Mouse (Mus musculus): ENCODE data around the gene Def8. TPM values are rescaled to one million over a fixed set of nuclear protein-coding genes. Genes with fewer than 3 reads are reported as not detected.
A peak's percentile ranks its signal among the peaks of the same experiment; 100 is the strongest.

Gene Def8
- polyA plus RNA-seq, 1 experiment from 2014 or later, result 11.6 TPM

DNA sequence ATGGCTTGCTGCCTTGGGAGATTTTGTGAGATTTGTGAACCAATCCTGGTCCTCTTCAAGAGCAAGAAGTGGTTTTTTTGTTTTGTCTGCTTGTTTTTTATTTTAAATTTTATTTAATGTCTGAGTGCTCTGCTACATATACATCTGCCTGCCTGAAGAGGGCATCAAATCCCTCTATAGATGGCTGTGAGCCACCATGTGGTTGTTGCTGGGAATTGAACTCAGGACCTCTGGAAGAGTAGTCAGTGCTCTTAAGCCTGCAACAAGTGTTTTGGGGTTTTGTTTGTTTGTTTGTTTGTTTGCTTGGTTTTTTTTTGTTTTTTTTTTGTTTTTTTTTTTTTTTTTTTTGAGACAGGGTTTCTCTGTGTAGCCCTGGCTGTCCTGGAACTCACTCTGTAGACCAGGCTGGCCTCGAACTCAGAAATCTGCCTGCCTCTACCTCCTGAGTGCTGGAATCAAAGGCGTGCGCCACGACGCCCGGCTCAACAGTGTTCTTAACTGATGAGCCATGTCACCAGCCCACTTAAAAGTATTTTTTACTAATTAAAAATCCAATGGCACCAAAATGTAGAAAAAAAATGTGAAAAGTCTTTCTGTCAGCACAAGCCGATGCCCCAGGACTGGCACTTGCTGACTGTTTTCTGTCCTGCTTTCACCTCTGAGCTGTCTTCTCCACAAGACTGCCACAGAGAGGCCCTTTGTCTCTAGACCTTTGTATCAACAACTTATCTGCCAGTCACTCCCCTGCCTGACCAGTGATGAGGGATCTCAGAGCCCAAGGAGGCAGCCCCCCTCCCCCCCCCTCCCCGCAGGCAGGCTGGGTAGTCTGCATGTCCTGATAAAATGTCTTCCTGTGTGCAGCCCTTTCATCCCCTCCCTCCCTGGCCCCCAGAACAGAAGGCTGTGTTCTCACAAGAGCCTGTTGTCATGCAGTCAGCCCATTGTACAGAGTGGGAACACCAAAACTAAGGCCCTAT lies 7.1 kb upstream of the Def8 start:
- DNase-seq (ENCODE audit: low spot score), result no peak
- H3K9me3 ChIP-seq (ENCODE audit: low read length), result no peaks in the 10 kb centered on the region
- peak; percentile 47 for TF ChIP-seq CTCF (IDR thresholded peaks at IDR 0.05)
- no peak for TF ChIP-seq EP300 (IDR thresholded peaks at IDR 0.05)
- 72% methylated on average over 8 of the region's 8 CpGs for WGBS
- no peaks in the 10 kb centered on the region for H3K4me1 ChIP-seq (ENCODE audit: insufficient read depth, low read depth, low read length)
- no peak overlapping the region for H3K27ac ChIP-seq (ENCODE audit: low read length)
- H3K4me2 ChIP-seq (replicated peaks; ENCODE audit: low read depth, low read length), result no peak overlapping the region
- peaks cover 15% of the 10 kb centered on the region for H3K27me3 ChIP-seq (replicated peaks; ENCODE audit: insufficient read depth, low read length)
- no peak overlapping the region for H3K4me3 ChIP-seq (ENCODE audit: low read depth, low read length)
- no peaks in the 10 kb centered on the region for H3K36me3 ChIP-seq (ENCODE audit: insufficient read depth, low read length)
- no peak for ATAC-seq
- H3K9ac ChIP-seq (replicated peaks; ENCODE audit: low read depth), result no peak overlapping the region

DNA sequence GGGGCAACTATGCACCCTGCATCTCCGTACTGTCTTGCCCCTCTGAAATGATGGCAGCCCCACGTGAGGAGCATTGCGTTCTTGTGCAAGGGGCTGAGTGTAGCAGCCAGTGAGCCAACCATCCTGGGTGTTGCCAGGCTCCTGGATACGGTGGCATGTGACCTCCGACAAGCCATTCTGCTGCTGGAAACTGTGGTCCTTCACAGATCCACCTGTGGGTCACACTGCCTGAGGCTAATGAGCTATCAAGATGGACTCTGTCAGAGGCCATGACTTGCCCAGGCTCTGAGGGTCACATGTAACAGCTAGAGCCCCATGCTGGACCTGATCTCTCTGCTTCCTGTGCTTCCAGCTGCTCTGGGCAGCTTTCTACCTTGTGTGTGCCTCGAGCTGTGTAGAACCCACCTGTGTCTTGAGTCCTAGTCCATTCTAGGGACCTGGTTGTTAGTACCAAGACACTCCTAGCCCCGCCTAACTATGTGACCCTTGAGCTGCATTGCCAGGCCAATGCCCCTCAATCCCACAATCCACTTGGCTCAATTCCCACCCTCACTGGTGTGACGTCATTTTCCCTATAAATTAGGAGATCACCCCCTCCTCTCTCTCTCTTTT lies 6.3 kb upstream of the Def8 start:
- Histone ChIP-seq H3K9me3 (ENCODE audit: low read length) (no peaks in the 10 kb centered on the region), H3K27me3 (replicated peaks; ENCODE audit: insufficient read depth, low read length) (peaks cover 7% of the 10 kb centered on the region; the same call in 1 of the 2 replicates), H3K9ac (replicated peaks; ENCODE audit: low read depth) (no peak overlapping the region), H3K4me1 (ENCODE audit: insufficient read depth, low read depth, low read length) (no peaks in the 10 kb centered on the region), H3K4me3 (ENCODE audit: low read depth, low read length) (no peak overlapping the region), H3K36me3 (ENCODE audit: insufficient read depth, low read length) (no peaks in the 10 kb centered on the region), H3K4me2 (replicated peaks; ENCODE audit: low read depth, low read length) (no peak overlapping the region), H3K27ac (ENCODE audit: low read length) (no peak overlapping the region)
- 57% methylated on average over 8 of the region's 8 CpGs for WGBS
- TF ChIP-seq EP300 (IDR thresholded peaks at IDR 0.05), result no peak
- TF ChIP-seq CTCF (IDR thresholded peaks at IDR 0.05), result no peak
- no peak for DNase-seq (ENCODE audit: low spot score)
- no peak for ATAC-seq

DNA sequence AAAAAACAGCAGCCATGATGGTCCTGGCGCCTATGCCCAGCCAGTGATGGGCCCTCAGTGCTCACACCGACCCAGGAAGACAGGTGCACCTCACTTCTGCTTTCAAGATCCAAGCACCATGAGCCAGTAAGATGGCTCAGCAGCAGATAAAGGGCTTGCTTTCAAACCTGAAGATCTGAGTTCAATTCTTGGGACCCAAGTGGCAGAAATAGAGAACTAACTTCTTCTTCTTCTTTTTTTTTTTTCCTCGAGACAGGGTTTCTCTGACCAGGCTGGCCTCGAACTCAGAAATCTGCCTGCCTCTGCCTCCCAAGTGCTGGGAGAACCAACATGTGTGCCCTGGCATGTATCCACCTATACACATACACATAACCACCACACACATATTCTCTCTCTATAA lies 3.6 kb upstream of the Def8 start:
- H3K4me2 ChIP-seq (replicated peaks; ENCODE audit: low read depth, low read length), result no peak overlapping the region
- no peaks in the 10 kb centered on the region for H3K4me1 ChIP-seq (ENCODE audit: insufficient read depth, low read depth, low read length)
- 70% methylated on average over 4 of the region's 4 CpGs for WGBS
- no peak for DNase-seq (ENCODE audit: low spot score)
- ATAC-seq, result no peak
- no peak overlapping the region for H3K4me3 ChIP-seq (ENCODE audit: low read depth, low read length)
- no peak overlapping the region for H3K27ac ChIP-seq (ENCODE audit: low read length)
- H3K9me3 ChIP-seq (ENCODE audit: low read length), result no peaks in the 10 kb centered on the region
- no peaks in the 10 kb centered on the region for H3K36me3 ChIP-seq (ENCODE audit: insufficient read depth, low read length)
- no peak for TF ChIP-seq CTCF (IDR thresholded peaks at IDR 0.05)
- TF ChIP-seq EP300 (IDR thresholded peaks at IDR 0.05), result no peak
- H3K27me3 ChIP-seq (replicated peaks; ENCODE audit: insufficient read depth, low read length), result no peaks in the 10 kb centered on the region
- H3K9ac ChIP-seq (replicated peaks; ENCODE audit: low read depth), result no peak overlapping the region

DNA sequence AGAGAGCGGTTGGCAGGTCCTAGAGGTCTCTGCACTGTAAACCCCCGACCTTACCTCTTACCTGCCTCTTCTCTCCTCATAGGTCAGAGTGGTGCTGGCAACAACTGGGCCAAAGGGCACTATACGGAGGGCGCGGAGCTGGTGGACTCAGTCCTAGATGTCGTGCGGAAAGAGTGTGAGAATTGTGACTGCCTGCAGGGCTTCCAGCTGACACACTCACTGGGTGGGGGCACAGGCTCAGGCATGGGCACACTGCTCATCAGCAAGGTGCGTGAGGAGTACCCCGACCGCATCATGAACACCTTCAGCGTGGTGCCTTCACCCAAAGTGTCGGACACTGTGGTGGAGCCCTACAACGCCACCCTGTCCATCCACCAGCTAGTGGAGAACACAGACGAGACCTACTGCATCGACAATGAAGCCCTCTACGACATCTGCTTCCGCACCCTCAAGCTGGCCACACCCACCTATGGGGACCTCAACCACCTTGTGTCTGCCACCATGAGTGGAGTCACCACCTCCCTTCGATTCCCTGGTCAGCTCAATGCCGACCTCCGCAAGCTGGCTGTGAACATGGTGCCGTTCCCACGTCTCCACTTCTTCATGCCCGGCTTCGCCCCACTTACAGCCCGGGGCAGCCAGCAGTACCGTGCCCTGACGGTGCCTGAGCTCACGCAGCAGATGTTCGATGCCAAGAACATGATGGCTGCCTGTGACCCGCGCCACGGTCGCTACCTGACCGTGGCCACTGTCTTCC lies 2.6 kb upstream of the Def8 start:
- TF ChIP-seq EP300 (IDR thresholded peaks at IDR 0.05) (no peak), CTCF (IDR thresholded peaks at IDR 0.05) (no peak)
- H3K4me3 ChIP-seq (ENCODE audit: low read depth, low read length), result no peak overlapping the region
- H3K36me3 ChIP-seq (ENCODE audit: insufficient read depth, low read length), result no peaks in the 10 kb centered on the region
- H3K27ac ChIP-seq (ENCODE audit: low read length), result no peak overlapping the region
- no peak overlapping the region for H3K9ac ChIP-seq (replicated peaks; ENCODE audit: low read depth)
- H3K4me2 ChIP-seq (replicated peaks; ENCODE audit: low read depth, low read length), result no peak overlapping the region
- H3K4me1 ChIP-seq (ENCODE audit: insufficient read depth, low read depth, low read length), result no peaks in the 10 kb centered on the region
- 88% methylated on average over 34 of the region's 34 CpGs for WGBS
- DNase-seq (ENCODE audit: low spot score) (no peak), ATAC-seq (no peak)
- no peaks in the 10 kb centered on the region for H3K27me3 ChIP-seq (replicated peaks; ENCODE audit: insufficient read depth, low read length)
- no peaks in the 10 kb centered on the region for H3K9me3 ChIP-seq (ENCODE audit: low read length)

DNA sequence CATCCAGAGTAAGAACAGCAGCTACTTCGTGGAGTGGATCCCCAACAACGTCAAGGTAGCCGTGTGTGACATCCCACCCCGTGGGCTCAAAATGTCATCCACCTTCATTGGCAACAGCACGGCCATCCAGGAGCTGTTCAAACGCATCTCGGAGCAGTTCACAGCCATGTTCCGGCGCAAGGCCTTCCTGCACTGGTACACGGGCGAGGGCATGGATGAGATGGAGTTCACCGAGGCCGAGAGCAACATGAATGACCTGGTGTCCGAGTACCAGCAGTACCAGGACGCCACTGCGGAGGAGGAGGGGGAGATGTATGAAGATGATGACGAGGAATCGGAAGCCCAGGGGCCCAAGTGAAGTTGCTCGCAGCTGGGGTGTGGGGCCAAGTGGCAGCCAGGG lies 2.0 kb upstream of the Def8 start:
- no peak overlapping the region for H3K4me3 ChIP-seq (ENCODE audit: low read depth, low read length)
- no peaks in the 10 kb centered on the region for H3K27me3 ChIP-seq (replicated peaks; ENCODE audit: insufficient read depth, low read length)
- TF ChIP-seq EP300 (IDR thresholded peaks at IDR 0.05) (no peak), CTCF (IDR thresholded peaks at IDR 0.05) (no peak)
- no peaks in the 10 kb centered on the region for H3K4me1 ChIP-seq (ENCODE audit: insufficient read depth, low read depth, low read length)
- DNase-seq (ENCODE audit: low spot score) (no peak), ATAC-seq (no peak)
- H3K4me2 ChIP-seq (replicated peaks; ENCODE audit: low read depth, low read length), result no peak overlapping the region
- no peak overlapping the region for H3K9ac ChIP-seq (replicated peaks; ENCODE audit: low read depth)
- 85% methylated on average over 19 of the region's 19 CpGs for WGBS
- no peaks in the 10 kb centered on the region for H3K36me3 ChIP-seq (ENCODE audit: insufficient read depth, low read length)
- H3K27ac ChIP-seq (ENCODE audit: low read length), result no peak overlapping the region
- no peaks in the 10 kb centered on the region for H3K9me3 ChIP-seq (ENCODE audit: low read length)
